Mouse (Mus musculus) heart, postnatal 0 days (tissue): ENCODE measurements around the gene Rbpjl.

ENCODE experiments used
- CTCF ChIP-seq: IDR thresholded peaks from 2 replicates; pipeline ENCODE4 v1.5.1; 2016; ENCODE audit warnings: antibody characterized with exemption, control low read depth, low read depth
- EP300 ChIP-seq: IDR thresholded peaks from 2 replicates; pipeline ENCODE4 v1.6.1; 2016; ENCODE audit warnings: antibody characterized with exemption, low read depth

- no peak for TF ChIP-seq CTCF
- TF ChIP-seq EP300, result no peak
Measured at GRCm38 (mm10) chr2:164445399-164446085, 42.6 kb downstream of the Rbpjl start.
